Mouse (Mus musculus) neural tube, embryonic 11.5 days (tissue): Measurements from ENCODE around the gene Yes1. TPM values are rescaled to one million over a fixed set of nuclear protein-coding genes. Genes with fewer than 3 reads are reported as not detected.

Source experiments
- ATAC-seq: fragments of 200-750 bp; cut with Nextera tagmentation; 2 replicates; pipeline ENCODE4 v1.8.0; 2017; ENCODE audit warnings: moderate number of reproducible peaks, mild to moderate bottlenecking, moderate TSS enrichment, moderate library complexity; ENCODE audit not compliant: insufficient read depth, low FRiP score, low TSS enrichment
- DNase-seq: peaks from one replicate; pipeline ENCODE4 v3.0.0-alpha.2; 2015; ENCODE audit warnings: low spot score
- H3K27ac ChIP-seq: fragments of 300-500 bp; sonication (generic); 2 replicates; pipeline ENCODE4 v1.5.1; 2014; ENCODE audit warnings: low read depth, mild to moderate bottlenecking, low read length
- H3K27me3 ChIP-seq: fragments of 300-500 bp; sonication (generic); 2 replicates; pipeline ENCODE4 v1.6.1; 2014; ENCODE audit warnings: mild to moderate bottlenecking, low read length, mixed read lengths; ENCODE audit not compliant: control insufficient read depth, insufficient read depth
- H3K36me3 ChIP-seq: fragments of 300-500 bp; sonication (generic); 2 replicates; pipeline ENCODE4 v1.6.1; 2014; ENCODE audit warnings: mild to moderate bottlenecking, low read length, moderate library complexity, mixed read lengths; ENCODE audit not compliant: control insufficient read depth, insufficient read depth
- H3K4me1 ChIP-seq: fragments of 300-500 bp; sonication (generic); 2 replicates; pipeline ENCODE4 v1.6.1; 2014; ENCODE audit warnings: low read length, mixed read lengths; ENCODE audit not compliant: control insufficient read depth, insufficient read depth
- H3K4me2 ChIP-seq: fragments of 300-500 bp; sonication (generic); 2 replicates; pipeline ENCODE4 v1.6.1; 2014; ENCODE audit warnings: low read depth, mild to moderate bottlenecking, moderate library complexity
- H3K4me3 ChIP-seq: fragments of 300-500 bp; sonication (generic); 2 replicates; pipeline ENCODE4 v1.5.1; 2014; ENCODE audit warnings: low read depth, low read length
- H3K9ac ChIP-seq: fragments of 300-500 bp; sonication (generic); 2 replicates; pipeline ENCODE4 v1.6.1; 2014; ENCODE audit warnings: mild to moderate bottlenecking, low read length
- H3K9me3 ChIP-seq: fragments of 300-500 bp; sonication (generic); 2 replicates; pipeline ENCODE4 v1.6.1; 2016; ENCODE audit warnings: low read length; ENCODE audit not compliant: control insufficient read depth
- WGBS: fragments of 180-500 bp; shearing (Covaris S2); extraction: QIAGEN DNeasy Blood & Tissue Kit; methylation state at CpG from one replicate; pipeline ENCODE4 v1.1.7; 2014; 5-methylcytosine and 5-hydroxymethylcytosine counted together
- polyA plus RNA-seq: library from polyadenylated mRNA; unstranded; fragments of >200 nt; fragmentation: Nextera tagmentation; extraction: Ambion mirVana; gene quantifications from 2 replicates; pipeline ENCODE4 v1.2.1, GENCODE M21; 2014

Gene Yes1
- polyA plus RNA-seq, 1 experiment from 2014 or later, result 31.6 TPM

DNA sequence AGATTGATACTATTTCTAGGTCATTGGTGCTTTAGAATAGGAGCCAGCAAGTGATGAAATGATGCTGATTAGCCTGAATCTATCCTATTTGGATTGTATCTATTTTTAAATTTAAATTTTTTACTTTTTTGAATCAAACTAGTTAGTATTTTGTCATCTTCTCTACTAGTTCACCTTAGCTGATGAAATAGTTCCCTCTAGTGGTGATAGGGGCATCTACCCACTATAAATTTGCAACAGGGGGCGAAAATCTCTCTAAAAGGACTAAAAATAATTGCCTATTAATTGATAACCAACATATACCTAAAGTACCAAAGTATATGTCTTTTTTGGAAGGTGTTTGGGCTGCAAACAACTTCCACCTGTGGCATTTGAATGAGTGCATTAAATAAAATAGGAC, 46.4 kb downstream of the Yes1 start:
- Histone ChIP-seq H3K4me3 (no peak overlapping the region), H3K4me2 (no peak overlapping the region), H3K4me1 (no peaks in the 10 kb centered on the region), H3K27ac (no peak overlapping the region), H3K27me3 (no peaks in the 10 kb centered on the region), H3K36me3 (0 out of 2 replicates have a peak, but pooled peaks cover 3% of the 10 kb centered on the region), H3K9me3 (no peaks in the 10 kb centered on the region), H3K9ac (no peak overlapping the region)
- no peak for DNase-seq
- no peak for ATAC-seq
- 67% methylated on average over 1 of the region's 1 CpGs for WGBS

DNA sequence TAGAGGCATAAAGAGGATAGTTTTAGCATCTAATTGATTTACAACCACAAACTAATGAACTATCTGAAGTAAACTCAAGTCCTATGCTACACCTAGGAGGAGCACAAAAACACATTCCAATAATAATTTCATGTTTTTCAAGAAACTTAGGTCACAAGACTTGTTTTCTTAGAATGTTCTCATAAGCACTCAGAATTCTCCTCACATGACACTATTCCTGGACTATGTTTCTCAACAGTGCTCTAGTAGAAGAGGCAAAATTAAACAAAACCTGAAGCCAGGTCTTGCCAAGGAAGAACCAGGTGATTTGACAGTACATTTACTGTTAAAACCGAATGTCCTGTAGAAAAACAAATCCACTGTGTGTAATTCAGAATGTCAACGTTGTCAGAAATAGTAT, 71.5 kb downstream of the Yes1 start:
- Histone ChIP-seq H3K4me2 (no peak overlapping the region), H3K9me3 (no peaks in the 10 kb centered on the region)
- no peak for ATAC-seq

GRCm38 (mm10) chr5:32693411-32693810, 82.4 kb downstream of the Yes1 start:
- ATAC-seq (no peak), DNase-seq (no peak)
- no peak overlapping the region for H3K4me2 ChIP-seq
- no peaks in the 10 kb centered on the region for H3K4me1 ChIP-seq
- H3K27me3 ChIP-seq, result no peaks in the 10 kb centered on the region
- H3K27ac ChIP-seq, result no peak overlapping the region
- no peak overlapping the region for H3K9ac ChIP-seq
- WGBS, result 66% methylated on average over 2 of the region's 2 CpGs
- H3K4me3 ChIP-seq, result no peak overlapping the region
- H3K36me3 ChIP-seq, result no peaks in the 10 kb centered on the region
- no peaks in the 10 kb centered on the region for H3K9me3 ChIP-seq

More for the DNA sequence above, 71.5 kb downstream of the Yes1 start:
- DNase-seq, result no peak
- no peak overlapping the region for H3K27ac ChIP-seq
- WGBS, result 57% methylated on average over 2 of the region's 2 CpGs
- H3K4me1 ChIP-seq, result no peaks in the 10 kb centered on the region
- no peaks in the 10 kb centered on the region for H3K27me3 ChIP-seq
- no peaks in the 10 kb centered on the region for H3K36me3 ChIP-seq
- H3K9ac ChIP-seq, result no peak overlapping the region
- H3K4me3 ChIP-seq, result no peak overlapping the region

DNA sequence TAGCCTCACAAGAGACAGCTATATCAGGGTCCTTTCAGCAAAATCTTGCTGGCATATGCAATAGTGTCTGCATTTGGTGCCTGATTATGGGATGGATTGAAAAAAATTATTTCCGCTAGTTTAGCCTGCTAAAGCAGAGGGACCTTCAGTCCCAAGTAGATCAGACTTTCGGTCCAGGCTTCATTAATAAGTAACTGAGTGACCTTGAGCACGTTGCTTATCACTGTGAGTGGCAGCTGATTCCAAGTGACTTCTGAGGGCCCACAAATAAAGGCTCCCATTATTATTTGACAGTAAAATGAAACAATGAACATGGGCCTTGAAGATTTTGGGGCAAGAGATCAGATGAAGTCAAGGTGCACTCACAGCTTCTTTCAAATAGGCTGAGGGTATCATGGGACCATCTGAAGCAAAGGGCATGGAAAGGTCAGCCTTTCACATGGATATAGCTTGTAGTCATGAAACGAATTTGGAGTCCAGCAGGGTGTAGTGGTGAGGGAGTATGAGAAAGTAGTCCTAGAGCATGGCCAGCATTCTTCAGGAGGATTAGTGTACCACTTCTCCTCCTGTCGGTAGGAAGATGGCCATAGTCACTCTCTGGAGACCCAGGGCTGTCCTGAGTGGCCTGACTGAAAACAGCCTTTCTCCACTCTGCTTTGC, 86.4 kb downstream of the Yes1 start:
- H3K27ac ChIP-seq, result no peak overlapping the region
- H3K9me3 ChIP-seq, result no peaks in the 10 kb centered on the region
- no peak overlapping the region for H3K9ac ChIP-seq
- DNase-seq (no peak), ATAC-seq (no peak)
- 68% methylated on average over 5 of the region's 5 CpGs for WGBS
- H3K36me3 ChIP-seq, result no peaks in the 10 kb centered on the region
- H3K27me3 ChIP-seq, result no peaks in the 10 kb centered on the region
- no peak overlapping the region for H3K4me3 ChIP-seq
- no peaks in the 10 kb centered on the region for H3K4me1 ChIP-seq
- H3K4me2 ChIP-seq, result no peak overlapping the region

DNA sequence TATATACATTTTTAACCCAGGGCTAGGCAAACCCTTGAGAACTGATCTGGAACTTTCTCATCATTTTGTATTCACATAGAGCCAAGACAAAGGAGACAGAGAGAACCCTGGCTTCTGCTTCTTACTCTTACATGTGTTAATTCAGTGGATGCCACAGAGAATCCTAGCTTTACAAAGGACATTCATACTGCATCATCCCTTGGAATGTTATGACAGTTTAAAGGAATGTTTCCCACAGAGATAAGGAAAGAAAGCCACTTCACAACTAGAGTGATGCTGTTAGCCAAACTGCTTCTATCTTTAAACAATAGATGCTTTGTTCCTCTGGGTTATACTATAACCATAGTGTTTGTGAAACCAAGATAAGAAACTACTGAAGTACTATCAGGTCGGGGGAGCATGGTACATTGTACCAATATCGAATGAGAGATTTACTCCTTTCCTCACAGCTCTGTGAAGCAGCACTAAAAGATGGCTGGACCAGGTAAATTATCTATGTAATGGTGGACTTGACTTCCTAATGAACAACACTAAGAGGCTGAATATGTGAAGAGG, 95.3 kb downstream of the Yes1 start:
- Histone ChIP-seq H3K4me1 (no peaks in the 10 kb centered on the region), H3K4me3 (no peak overlapping the region), H3K27me3 (no peaks in the 10 kb centered on the region), H3K27ac (no peak overlapping the region), H3K9me3 (no peaks in the 10 kb centered on the region), H3K4me2 (no peak overlapping the region), H3K36me3 (no peaks in the 10 kb centered on the region), H3K9ac (no peak overlapping the region)
- DNase-seq (no peak), ATAC-seq (no peak)
- WGBS, result 71% methylated on average over 2 of the region's 2 CpGs

GRCm38 (mm10) chr5:32711485-32711884, 100.5 kb downstream of the Yes1 start:
- Histone ChIP-seq H3K4me3 (no peak overlapping the region), H3K4me2 (no peak overlapping the region), H3K4me1 (no peaks in the 10 kb centered on the region; the same call in 1 of the 2 replicates), H3K36me3 (no peaks in the 10 kb centered on the region), H3K9ac (no peak overlapping the region), H3K9me3 (no peaks in the 10 kb centered on the region), H3K27me3 (no peaks in the 10 kb centered on the region), H3K27ac (no peak overlapping the region)
- DNase-seq (no peak), ATAC-seq (no peak)
- WGBS, result 78% methylated on average over 5 of the region's 5 CpGs

GRCm38 (mm10) chr5:32712221-32713041, 101.5 kb downstream of the Yes1 start:
- no peaks in the 10 kb centered on the region; the same call in 1 of the 2 replicates for H3K4me1 ChIP-seq
- no peaks in the 10 kb centered on the region for H3K36me3 ChIP-seq
- ATAC-seq (no peak), DNase-seq (no peak)
- no peak overlapping the region for H3K4me2 ChIP-seq
- H3K9me3 ChIP-seq, result no peaks in the 10 kb centered on the region
- WGBS, result 69% methylated on average over 4 of the region's 4 CpGs
- H3K4me3 ChIP-seq, result no peak overlapping the region
- H3K27ac ChIP-seq, result no peak overlapping the region
- H3K27me3 ChIP-seq, result no peaks in the 10 kb centered on the region
- H3K9ac ChIP-seq, result no peak overlapping the region

DNA sequence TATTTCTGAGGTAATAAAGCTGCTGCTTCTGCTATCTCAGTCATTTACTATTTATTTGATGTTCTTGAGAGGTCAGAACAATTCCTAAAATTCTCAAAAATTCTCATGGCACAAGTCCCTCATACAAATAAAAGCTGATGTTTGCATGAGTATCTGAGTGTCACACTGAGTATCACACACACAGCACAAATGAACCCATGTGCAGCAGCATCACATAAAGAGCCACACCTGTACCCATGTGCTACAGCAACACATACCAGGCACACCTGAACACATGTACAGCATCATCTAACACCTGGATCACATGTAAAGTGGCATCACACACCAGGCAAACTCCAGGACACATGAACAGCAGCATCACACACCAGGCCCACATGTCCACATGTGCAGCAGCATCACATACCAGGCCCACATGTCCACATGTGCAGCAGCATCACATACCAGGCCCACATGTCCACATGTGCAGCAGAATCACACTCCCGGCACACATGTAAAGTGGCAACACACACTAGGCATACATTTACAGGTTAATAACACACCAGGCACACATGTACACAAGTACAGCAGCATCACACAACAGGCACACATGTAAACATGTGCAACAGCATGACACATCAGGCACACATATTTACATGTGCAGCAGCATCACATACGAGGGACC, 102.2 kb downstream of the Yes1 start:
- no peaks in the 10 kb centered on the region for H3K27me3 ChIP-seq
- H3K4me3 ChIP-seq, result peak overlapping the region; percentile 51
- ATAC-seq (peak; percentile 15), DNase-seq (peak; percentile 30)
- peak overlapping the region; percentile 65 for H3K27ac ChIP-seq
- peak overlapping the region; percentile 66 for H3K9ac ChIP-seq
- WGBS, result 21% methylated on average over 2 of the region's 2 CpGs
- H3K36me3 ChIP-seq, result no peaks in the 10 kb centered on the region
- no peaks in the 10 kb centered on the region for H3K9me3 ChIP-seq
- H3K4me1 ChIP-seq, result no peaks in the 10 kb centered on the region; the same call in 1 of the 2 replicates
- peak overlapping the region; percentile 64 for H3K4me2 ChIP-seq
